Mouse (Mus musculus): ENCODE measurements around the gene Ccdc88a. TPM values are rescaled to one million over a fixed set of nuclear protein-coding genes. Genes with fewer than 3 reads are reported as not detected.
"Not testable (repeated sequence)": the region's sequence is repeated elsewhere in the genome, so short reads cannot be mapped to it uniquely, and the experiment has no call there.

The Ccdc88a gene
- polyA plus RNA-seq, 1 experiment = 1.3 TPM

DNA sequence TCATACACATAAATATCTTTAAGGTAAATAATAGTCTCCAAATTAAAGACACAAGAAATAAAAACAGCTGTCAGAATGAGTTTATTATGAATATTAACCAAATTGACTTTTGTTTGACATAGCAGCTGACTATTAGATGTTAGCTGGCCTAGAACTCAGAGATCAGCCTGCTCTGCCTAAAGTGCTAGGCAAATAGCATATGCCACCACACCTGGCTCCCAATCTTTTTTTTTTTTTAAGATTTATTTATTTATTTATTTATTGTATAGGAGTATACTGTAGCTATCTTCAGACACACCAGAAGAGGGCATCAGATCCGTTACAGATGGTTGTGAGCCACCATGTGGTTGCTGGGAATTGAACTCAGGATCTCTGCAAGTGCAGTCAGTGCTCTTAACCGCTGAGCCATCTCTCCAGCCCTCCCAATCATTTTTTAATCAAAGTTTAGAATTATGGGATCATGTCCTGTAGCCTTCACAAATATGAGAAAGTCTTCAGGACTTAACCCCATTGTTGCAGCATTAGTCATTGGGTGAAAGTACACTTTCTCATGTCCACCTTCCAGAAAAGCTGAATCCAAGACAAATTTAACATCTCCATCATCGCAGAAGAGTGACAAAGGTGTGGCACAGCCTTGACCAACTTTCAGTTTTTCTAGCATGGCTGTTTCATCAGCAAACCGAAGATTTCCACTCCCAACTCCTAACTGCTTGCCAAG is 139.5 kb downstream of the Ccdc88a start:
- H3K4me3 ChIP-seq (ENCODE audit: insufficient read depth, low read depth, low read length) = no peak overlapping the region
- 93% methylated on average over 4 of the region's 4 CpGs for WGBS
- no peak overlapping the region for H3K27ac ChIP-seq (ENCODE audit: insufficient read depth, low read depth, low read length)
- H3K36me3 ChIP-seq (ENCODE audit: control insufficient read depth, insufficient read depth, low read length) = no peaks in the 10 kb centered on the region; the same call in 1 of the 2 replicates
- no peaks in the 10 kb centered on the region for H3K27me3 ChIP-seq (replicated peaks; ENCODE audit: control insufficient read depth, insufficient read depth, low read length)
- TF ChIP-seq POLR2A (IDR thresholded peaks at IDR 0.05; ENCODE audit: low read depth, low read length) = no peak
- no peak for TF ChIP-seq CTCF (conservative IDR thresholded peaks at IDR 0.05; ENCODE audit: insufficient read depth, insufficient read length, low read depth, low read length)
- no peak for DNase-seq
- H3K4me1 ChIP-seq (ENCODE audit: control insufficient read depth, insufficient read depth, low read length) = peaks cover 2% of the 10 kb centered on the region; the same call in 1 of the 2 replicates

DNA sequence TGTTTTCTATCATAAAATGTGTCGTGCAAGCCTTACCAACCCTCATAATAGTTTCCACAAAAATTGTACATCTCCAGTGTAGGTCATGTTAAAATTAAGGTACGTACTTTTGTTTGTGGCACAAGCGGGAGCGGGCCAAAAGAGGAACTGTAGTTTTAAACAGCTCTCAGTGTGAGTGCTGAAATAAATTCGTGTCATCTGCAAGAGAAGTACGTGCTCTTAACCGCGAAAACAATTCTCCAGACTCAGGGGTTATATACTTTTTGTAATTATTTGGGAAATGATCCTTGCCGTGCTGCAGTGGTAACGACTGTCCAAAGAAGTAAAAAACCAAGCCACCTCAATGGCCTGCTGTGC is 140.8 kb downstream of the Ccdc88a start:
- Histone ChIP-seq H3K27ac (ENCODE audit: insufficient read depth, low read depth, low read length) (no peak overlapping the region; the same call in 1 of the 2 replicates), H3K4me3 (ENCODE audit: insufficient read depth, low read depth, low read length) (peak overlapping the region; percentile 90), H3K27me3 (replicated peaks; ENCODE audit: control insufficient read depth, insufficient read depth, low read length) (no peaks in the 10 kb centered on the region), H3K4me1 (ENCODE audit: control insufficient read depth, insufficient read depth, low read length) (peaks cover 2% of the 10 kb centered on the region; the same call in 1 of the 2 replicates), H3K36me3 (ENCODE audit: control insufficient read depth, insufficient read depth, low read length) (no peaks in the 10 kb centered on the region; the same call in 1 of the 2 replicates)
- 21% methylated on average over 10 of the region's 10 CpGs for WGBS
- TF ChIP-seq CTCF (conservative IDR thresholded peaks at IDR 0.05; ENCODE audit: insufficient read depth, insufficient read length, low read depth, low read length) (no peak), POLR2A (IDR thresholded peaks at IDR 0.05; ENCODE audit: low read depth, low read length) (no peak)
- DNase-seq = no peak

GRCm38 (mm10) chr11:29514682-29515412 is 141.4 kb downstream of the Ccdc88a start, which contains the start of gene Prorsd1:
Prorsd1 (minus strand) TSS chr11:29515033.
- Histone ChIP-seq H3K36me3 (ENCODE audit: control insufficient read depth, insufficient read depth, low read length) (no peaks in the 10 kb centered on the region; the same call in 1 of the 2 replicates), H3K27ac (ENCODE audit: insufficient read depth, low read depth, low read length) (no peak within 1 kb of the TSS; the same call in 1 of the 2 replicates), H3K4me3 (ENCODE audit: insufficient read depth, low read depth, low read length) (peak within 1 kb of the TSS; percentile 90), H3K4me1 (ENCODE audit: control insufficient read depth, insufficient read depth, low read length) (peaks cover 2% of the 10 kb centered on the region; the same call in 1 of the 2 replicates), H3K27me3 (replicated peaks; ENCODE audit: control insufficient read depth, insufficient read depth, low read length) (no peaks in the 10 kb centered on the region)
- WGBS = 2% methylated on average over 40 of the region's 40 CpGs
- peak; percentile 96 for DNase-seq
- TF ChIP-seq POLR2A (IDR thresholded peaks at IDR 0.05; ENCODE audit: low read depth, low read length) (peak; percentile 86), CTCF (conservative IDR thresholded peaks at IDR 0.05; ENCODE audit: insufficient read depth, insufficient read length, low read depth, low read length) (no peak)

GRCm38 (mm10) chr11:29525988-29526794 is 152.7 kb downstream of the Ccdc88a start, which contains the start of gene Mtif2:
Mtif2 (plus strand) TSS chr11:29526408.
- no peaks in the 10 kb centered on the region; the same call in 1 of the 2 replicates for H3K36me3 ChIP-seq (ENCODE audit: control insufficient read depth, insufficient read depth, low read length)
- peak within 1 kb of the TSS; percentile 64 for H3K4me3 ChIP-seq (ENCODE audit: insufficient read depth, low read depth, low read length)
- WGBS = 2% methylated on average over 47 of the region's 47 CpGs
- H3K27me3 ChIP-seq (replicated peaks; ENCODE audit: control insufficient read depth, insufficient read depth, low read length) = no peaks in the 10 kb centered on the region
- TF ChIP-seq POLR2A (IDR thresholded peaks at IDR 0.05; ENCODE audit: low read depth, low read length) = peak; percentile 81
- TF ChIP-seq CTCF (conservative IDR thresholded peaks at IDR 0.05; ENCODE audit: insufficient read depth, insufficient read length, low read depth, low read length) = no peak
- H3K27ac ChIP-seq (ENCODE audit: insufficient read depth, low read depth, low read length) = peak within 1 kb of the TSS; percentile 60
- H3K4me1 ChIP-seq (ENCODE audit: control insufficient read depth, insufficient read depth, low read length) = no peaks in the 10 kb centered on the region; the same call in 1 of the 2 replicates
- peak; percentile 89 for DNase-seq

GRCm38 (mm10) chr11:29538201-29538600 is 164.7 kb downstream of the Ccdc88a start:
- no peak for TF ChIP-seq CTCF (conservative IDR thresholded peaks at IDR 0.05; ENCODE audit: insufficient read depth, insufficient read length, low read depth, low read length)
- no peak for TF ChIP-seq POLR2A (IDR thresholded peaks at IDR 0.05; ENCODE audit: low read depth, low read length)
- no peak for DNase-seq
- WGBS = 100% methylated on average over 1 of the region's 1 CpGs
- no peak overlapping the region for H3K4me3 ChIP-seq (ENCODE audit: insufficient read depth, low read depth, low read length)
- no peaks in the 10 kb centered on the region for H3K4me1 ChIP-seq (ENCODE audit: control insufficient read depth, insufficient read depth, low read length)
- no peak overlapping the region for H3K27ac ChIP-seq (ENCODE audit: insufficient read depth, low read depth, low read length)
- no peaks in the 10 kb centered on the region for H3K27me3 ChIP-seq (replicated peaks; ENCODE audit: control insufficient read depth, insufficient read depth, low read length)
- H3K36me3 ChIP-seq (ENCODE audit: control insufficient read depth, insufficient read depth, low read length) = peaks cover 11% of the 10 kb centered on the region

DNA sequence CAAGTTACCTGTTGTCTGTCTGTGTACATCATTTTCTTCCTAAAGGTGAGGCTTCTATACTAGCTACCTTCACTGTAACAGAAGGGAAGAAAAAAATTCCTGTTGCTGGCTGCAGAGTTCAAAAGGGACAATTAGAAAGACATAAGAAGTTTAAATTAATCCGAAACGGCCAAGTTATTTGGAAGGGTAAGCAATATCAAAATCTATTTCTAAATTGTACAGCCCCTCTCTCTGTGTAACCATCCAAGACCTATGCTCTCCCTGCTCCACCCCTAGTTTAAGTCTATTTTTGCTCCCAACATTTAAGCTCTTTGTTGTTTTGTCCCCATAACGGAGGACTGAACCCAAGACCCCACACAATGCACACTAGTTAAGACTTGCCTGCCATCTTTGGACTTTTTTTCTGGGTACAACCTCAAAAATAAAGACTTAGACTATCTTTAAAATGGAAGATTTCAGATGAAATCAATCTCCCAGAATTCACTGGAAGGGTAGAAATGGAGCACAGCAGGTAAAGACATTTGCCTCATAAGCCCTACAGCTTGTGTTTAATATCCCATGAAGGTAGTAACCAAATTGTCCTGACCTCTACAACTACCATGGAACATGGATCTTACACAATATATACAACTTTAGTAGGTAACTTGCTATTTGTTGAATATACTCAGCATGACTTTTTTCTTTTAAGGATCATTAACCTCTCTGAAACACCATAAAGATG is 170.9 kb downstream of the Ccdc88a start:
- H3K27me3 ChIP-seq (replicated peaks; ENCODE audit: control insufficient read depth, insufficient read depth, low read length) = no peaks in the 10 kb centered on the region
- peaks cover 4% of the 10 kb centered on the region; the same call in 1 of the 2 replicates for H3K4me1 ChIP-seq (ENCODE audit: control insufficient read depth, insufficient read depth, low read length)
- no peak overlapping the region for H3K27ac ChIP-seq (ENCODE audit: insufficient read depth, low read depth, low read length)
- no peak for DNase-seq
- no peak overlapping the region for H3K4me3 ChIP-seq (ENCODE audit: insufficient read depth, low read depth, low read length)
- TF ChIP-seq CTCF (conservative IDR thresholded peaks at IDR 0.05; ENCODE audit: insufficient read depth, insufficient read length, low read depth, low read length) (no peak), POLR2A (IDR thresholded peaks at IDR 0.05; ENCODE audit: low read depth, low read length) (no peak)
- peaks cover 10% of the 10 kb centered on the region; the same call in 1 of the 2 replicates for H3K36me3 ChIP-seq (ENCODE audit: control insufficient read depth, insufficient read depth, low read length)
- WGBS = 86% methylated on average over 3 of the region's 3 CpGs

DNA sequence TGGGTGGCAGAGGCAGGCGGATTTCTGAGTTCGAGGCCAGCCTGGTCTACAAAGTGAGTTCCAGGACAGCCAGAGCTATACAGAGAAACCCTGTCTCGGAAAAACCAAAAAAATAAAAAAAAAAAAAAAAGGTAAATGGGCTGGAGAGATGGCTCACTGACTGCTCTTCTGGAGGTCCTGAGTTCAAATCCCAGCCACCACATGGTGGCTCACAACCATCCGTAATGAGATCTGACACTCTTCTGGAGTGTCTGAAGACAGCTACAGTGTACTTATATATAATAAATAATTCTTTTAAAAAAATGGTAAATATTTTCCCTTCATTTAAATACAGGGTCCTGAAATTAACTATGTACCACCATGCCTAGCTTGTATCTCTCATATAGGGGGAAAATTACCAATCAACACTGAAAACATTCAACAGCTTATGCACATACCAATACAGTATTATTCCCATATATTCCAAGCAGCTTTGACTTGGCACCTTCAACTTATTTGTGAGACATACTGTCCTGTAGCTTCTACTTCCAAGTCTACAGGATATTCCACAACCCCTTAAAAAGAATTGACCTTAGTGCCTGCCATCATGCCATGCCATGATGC is 171.8 kb downstream of the Ccdc88a start:
- H3K36me3 ChIP-seq (ENCODE audit: control insufficient read depth, insufficient read depth, low read length); H3K4me1 ChIP-seq (ENCODE audit: control insufficient read depth, insufficient read depth, low read length); DNase-seq; H3K4me3 ChIP-seq (ENCODE audit: insufficient read depth, low read depth, low read length); H3K27ac ChIP-seq (ENCODE audit: insufficient read depth, low read depth, low read length); H3K27me3 ChIP-seq (replicated peaks; ENCODE audit: control insufficient read depth, insufficient read depth, low read length): not testable (repeated sequence)
- WGBS = 90% methylated on average over 4 of the region's 4 CpGs

GRCm38 (mm10) chr11:29546297-29546696 is 172.8 kb downstream of the Ccdc88a start:
- H3K27me3 ChIP-seq (replicated peaks; ENCODE audit: control insufficient read depth, insufficient read depth, low read length); H3K36me3 ChIP-seq (ENCODE audit: control insufficient read depth, insufficient read depth, low read length); DNase-seq; H3K4me1 ChIP-seq (ENCODE audit: control insufficient read depth, insufficient read depth, low read length); H3K4me3 ChIP-seq (ENCODE audit: insufficient read depth, low read depth, low read length); H3K27ac ChIP-seq (ENCODE audit: insufficient read depth, low read depth, low read length): not testable (repeated sequence)
- 83% methylated on average over 2 of the region's 2 CpGs for WGBS

All from kidney, adult 2 months (tissue).